Mouse (Mus musculus): ENCODE results near the gene Cyren. TPM values are rescaled to one million over a fixed set of nuclear protein-coding genes. Genes with fewer than 3 reads are reported as not detected.
A peak's percentile ranks its signal among the peaks of the same experiment; 100 is the strongest.

The Cyren gene
- polyA plus RNA-seq, 1 experiment from 2014 or later, result 21.6 TPM

- WGBS, result 59% methylated on average over 6 of the region's 6 CpGs
- Histone ChIP-seq H3K36me3 (ENCODE audit: control insufficient read depth, insufficient read depth, low read length) (peaks cover 17% of the 10 kb centered on the region; the same call in 1 of the 2 replicates), H3K4me3 (ENCODE audit: low read length) (no peak overlapping the region), H3K9me3 (ENCODE audit: control insufficient read depth, low read length) (no peaks in the 10 kb centered on the region), H3K4me2 (ENCODE audit: low read depth, low read length) (no peak overlapping the region), H3K4me1 (replicated peaks; ENCODE audit: control insufficient read depth, insufficient read depth, low read length) (peaks cover 23% of the 10 kb centered on the region), H3K27ac (ENCODE audit: low read length) (no peak overlapping the region), H3K27me3 (ENCODE audit: control insufficient read depth, insufficient read depth, low read depth, low read length) (no peaks in the 10 kb centered on the region), H3K9ac (ENCODE audit: low read length) (no peak overlapping the region)
- no peak for ATAC-seq (ENCODE audit: low read depth)
Measured at GRCm38 (mm10) chr6:34879911-34880475, 2.1 kb upstream of the Cyren start.

- Histone ChIP-seq H3K9ac (ENCODE audit: low read length) (no peak overlapping the region), H3K4me3 (ENCODE audit: low read length) (no peak overlapping the region), H3K4me1 (replicated peaks; ENCODE audit: control insufficient read depth, insufficient read depth, low read length) (peaks cover 28% of the 10 kb centered on the region), H3K27me3 (ENCODE audit: control insufficient read depth, insufficient read depth, low read depth, low read length) (no peaks in the 10 kb centered on the region), H3K36me3 (ENCODE audit: control insufficient read depth, insufficient read depth, low read length) (peaks cover 17% of the 10 kb centered on the region; the same call in 1 of the 2 replicates), H3K9me3 (ENCODE audit: control insufficient read depth, low read length) (no peaks in the 10 kb centered on the region), H3K27ac (ENCODE audit: low read length) (no peak overlapping the region), H3K4me2 (ENCODE audit: low read depth, low read length) (no peak overlapping the region)
- 87% methylated on average over 16 of the region's 16 CpGs for WGBS
- ATAC-seq (ENCODE audit: low read depth), result no peak
Measured at GRCm38 (mm10) chr6:34879101-34879740, 1.4 kb upstream of the Cyren start.

- Histone ChIP-seq H3K36me3 (ENCODE audit: control insufficient read depth, insufficient read depth, low read length) (peaks cover 11% of the 10 kb centered on the region; the same call in 1 of the 2 replicates), H3K4me1 (replicated peaks; ENCODE audit: control insufficient read depth, insufficient read depth, low read length) (peaks cover 31% of the 10 kb centered on the region), H3K27me3 (ENCODE audit: control insufficient read depth, insufficient read depth, low read depth, low read length) (no peaks in the 10 kb centered on the region), H3K9ac (ENCODE audit: low read length) (peak overlapping the region; percentile 90), H3K27ac (ENCODE audit: low read length) (peak overlapping the region; percentile 95), H3K4me3 (ENCODE audit: low read length) (peak overlapping the region; percentile 82), H3K4me2 (ENCODE audit: low read depth, low read length) (peak overlapping the region; percentile 83), H3K9me3 (ENCODE audit: control insufficient read depth, low read length) (no peaks in the 10 kb centered on the region)
- 0 out of 2 replicates have a peak, but pooled peaks have one; percentile 13 for ATAC-seq (ENCODE audit: low read depth)
- WGBS, result 13% methylated on average over 2 of the region's 2 CpGs
Measured at GRCm38 (mm10) chr6:34876835-34877156, 1.1 kb downstream of the Cyren start.

GRCm38 (mm10) chr6:34875966-34876834, 1.7 kb downstream of the Cyren start:
- H3K9me3 ChIP-seq (ENCODE audit: control insufficient read depth, low read length), result no peaks in the 10 kb centered on the region
- H3K4me2 ChIP-seq (ENCODE audit: low read depth, low read length), result peak overlapping the region; percentile 83; the same call in 1 of the 2 replicates
- no peak for ATAC-seq (ENCODE audit: low read depth)
- H3K36me3 ChIP-seq (ENCODE audit: control insufficient read depth, insufficient read depth, low read length), result peaks cover 11% of the 10 kb centered on the region; the same call in 1 of the 2 replicates
- H3K4me3 ChIP-seq (ENCODE audit: low read length), result peak overlapping the region; percentile 82
- peak overlapping the region; percentile 90 for H3K9ac ChIP-seq (ENCODE audit: low read length)
- WGBS, result 43% methylated on average over 12 of the region's 12 CpGs
- H3K4me1 ChIP-seq (replicated peaks; ENCODE audit: control insufficient read depth, insufficient read depth, low read length), result peaks cover 32% of the 10 kb centered on the region
- peak overlapping the region; percentile 95 for H3K27ac ChIP-seq (ENCODE audit: low read length)
- H3K27me3 ChIP-seq (ENCODE audit: control insufficient read depth, insufficient read depth, low read depth, low read length), result no peaks in the 10 kb centered on the region

GRCm38 (mm10) chr6:34875268-34875761, 2.5 kb downstream of the Cyren start:
- H3K4me1 ChIP-seq (replicated peaks; ENCODE audit: control insufficient read depth, insufficient read depth, low read length), result peaks cover 41% of the 10 kb centered on the region
- 82% methylated on average over 15 of the region's 15 CpGs for WGBS
- H3K4me3 ChIP-seq (ENCODE audit: low read length), result no peak overlapping the region
- peak overlapping the region; percentile 84 for H3K27ac ChIP-seq (ENCODE audit: low read length)
- ATAC-seq (ENCODE audit: low read depth), result no peak
- 0 out of 2 replicates have a peak overlapping the region, but pooled peaks have one; percentile 2 for H3K9ac ChIP-seq (ENCODE audit: low read length)
- H3K4me2 ChIP-seq (ENCODE audit: low read depth, low read length), result no peak overlapping the region
- H3K9me3 ChIP-seq (ENCODE audit: control insufficient read depth, low read length), result no peaks in the 10 kb centered on the region
- no peaks in the 10 kb centered on the region for H3K27me3 ChIP-seq (ENCODE audit: control insufficient read depth, insufficient read depth, low read depth, low read length)
- H3K36me3 ChIP-seq (ENCODE audit: control insufficient read depth, insufficient read depth, low read length), result peaks cover 6% of the 10 kb centered on the region; the same call in 1 of the 2 replicates

GRCm38 (mm10) chr6:34874101-34874921, 3.5 kb downstream of the Cyren start:
- no peak overlapping the region for H3K4me3 ChIP-seq (ENCODE audit: low read length)
- peaks cover 49% of the 10 kb centered on the region for H3K4me1 ChIP-seq (replicated peaks; ENCODE audit: control insufficient read depth, insufficient read depth, low read length)
- H3K4me2 ChIP-seq (ENCODE audit: low read depth, low read length), result no peak overlapping the region; the same call in 1 of the 2 replicates
- peak overlapping the region; percentile 84 for H3K27ac ChIP-seq (ENCODE audit: low read length)
- H3K9me3 ChIP-seq (ENCODE audit: control insufficient read depth, low read length), result no peaks in the 10 kb centered on the region
- H3K36me3 ChIP-seq (ENCODE audit: control insufficient read depth, insufficient read depth, low read length), result 0 out of 2 replicates have a peak, but pooled peaks cover 2% of the 10 kb centered on the region
- H3K27me3 ChIP-seq (ENCODE audit: control insufficient read depth, insufficient read depth, low read depth, low read length), result no peaks in the 10 kb centered on the region
- H3K9ac ChIP-seq (ENCODE audit: low read length), result peak overlapping the region; percentile 36
- WGBS, result 38% methylated on average over 20 of the region's 21 CpGs
- peak; percentile 7 for ATAC-seq (ENCODE audit: low read depth)

GRCm38 (mm10) chr6:34872871-34873270, 5.0 kb downstream of the Cyren start:
- peaks cover 55% of the 10 kb centered on the region for H3K4me1 ChIP-seq (replicated peaks; ENCODE audit: control insufficient read depth, insufficient read depth, low read length)
- H3K4me3 ChIP-seq (ENCODE audit: low read length), result no peak overlapping the region
- no peak for ATAC-seq (ENCODE audit: low read depth)
- WGBS, result 81% methylated on average over 10 of the region's 10 CpGs
- H3K27me3 ChIP-seq (ENCODE audit: control insufficient read depth, insufficient read depth, low read depth, low read length), result no peaks in the 10 kb centered on the region
- no peak overlapping the region for H3K9ac ChIP-seq (ENCODE audit: low read length)
- H3K9me3 ChIP-seq (ENCODE audit: control insufficient read depth, low read length), result no peaks in the 10 kb centered on the region
- H3K27ac ChIP-seq (ENCODE audit: low read length), result no peak overlapping the region
- H3K36me3 ChIP-seq (ENCODE audit: control insufficient read depth, insufficient read depth, low read length), result 0 out of 2 replicates have a peak, but pooled peaks cover 2% of the 10 kb centered on the region
- no peak overlapping the region for H3K4me2 ChIP-seq (ENCODE audit: low read depth, low read length)

GRCm38 (mm10) chr6:34871929-34872328, 5.9 kb downstream of the Cyren start:
- ATAC-seq (ENCODE audit: low read depth), result no peak
- Histone ChIP-seq H3K36me3 (ENCODE audit: control insufficient read depth, insufficient read depth, low read length) (0 out of 2 replicates have a peak, but pooled peaks cover 2% of the 10 kb centered on the region), H3K9ac (ENCODE audit: low read length) (no peak overlapping the region), H3K4me2 (ENCODE audit: low read depth, low read length) (no peak overlapping the region), H3K27me3 (ENCODE audit: control insufficient read depth, insufficient read depth, low read depth, low read length) (no peaks in the 10 kb centered on the region), H3K4me3 (ENCODE audit: low read length) (no peak overlapping the region), H3K4me1 (replicated peaks; ENCODE audit: control insufficient read depth, insufficient read depth, low read length) (peaks cover 62% of the 10 kb centered on the region), H3K9me3 (ENCODE audit: control insufficient read depth, low read length) (no peaks in the 10 kb centered on the region), H3K27ac (ENCODE audit: low read length) (no peak overlapping the region)
- 83% methylated on average over 7 of the region's 7 CpGs for WGBS

All from lung, embryonic 16.5 days (tissue).